Mouse (Mus musculus): Measurements from ENCODE around the gene Hao1.

Hao1 gene

GRCm38 (mm10) chr2:134554221-134554727 lies at the start of gene Hao1:
Gene Hao1 (minus strand): TSS chr2:134554368.
- DNase-seq (ENCODE audit: low read depth in 2 of 2, low spot score in 2 of 2) = no peak

GRCm38 (mm10) chr2:134591081-134591694 lies 37.0 kb upstream of the Hao1 start:
- DNase-seq (ENCODE audit: low read depth in 2 of 2, low spot score in 2 of 2) = no peak

GRCm38 (mm10) chr2:134585243-134585642 lies 31.1 kb upstream of the Hao1 start:
- DNase-seq (ENCODE audit: low read depth in 2 of 2, low spot score in 2 of 2) = no peak

- no peak for DNase-seq (ENCODE audit: low read depth in 2 of 2, low spot score in 2 of 2)
Observed at GRCm38 (mm10) chr2:134559422-134559821, 5.3 kb upstream of the Hao1 start.

- no peak for DNase-seq (ENCODE audit: low read depth in 2 of 2, low spot score in 2 of 2)
Observed at GRCm38 (mm10) chr2:134552358-134552757, 1.8 kb downstream of the Hao1 start.

- peak; percentile 7 to 13 for DNase-seq (ENCODE audit: low read depth in 2 of 2, low spot score in 2 of 2)
Observed at GRCm38 (mm10) chr2:134549770-134550169, 4.4 kb downstream of the Hao1 start.

GRCm38 (mm10) chr2:134545116-134545515 lies 9.1 kb downstream of the Hao1 start:
- DNase-seq (ENCODE audit: low read depth in 2 of 2, low spot score in 2 of 2) = no peak

GRCm38 (mm10) chr2:134544321-134545065 lies 9.7 kb downstream of the Hao1 start:
- DNase-seq (ENCODE audit: low read depth in 2 of 2, low spot score in 2 of 2) = no peak

- DNase-seq (ENCODE audit: low read depth in 2 of 2, low spot score in 2 of 2) = no peak
Observed at GRCm38 (mm10) chr2:134543501-134543900, 10.7 kb downstream of the Hao1 start.

- DNase-seq (ENCODE audit: low read depth in 2 of 2, low spot score in 2 of 2) = no peak
Observed at GRCm38 (mm10) chr2:134541019-134541418, 13.1 kb downstream of the Hao1 start.

GRCm38 (mm10) chr2:134538451-134538850 lies 15.7 kb downstream of the Hao1 start:
- no peak for DNase-seq (ENCODE audit: low read depth in 2 of 2, low spot score in 2 of 2)

GRCm38 (mm10) chr2:134528122-134528810 lies 25.9 kb downstream of the Hao1 start:
- no peak for DNase-seq (ENCODE audit: low read depth in 2 of 2, low spot score in 2 of 2)

GRCm38 (mm10) chr2:134527419-134528114 lies 26.6 kb downstream of the Hao1 start:
- no peak for DNase-seq (ENCODE audit: low read depth in 2 of 2, low spot score in 2 of 2)

GRCm38 (mm10) chr2:134518042-134518441 lies 36.1 kb downstream of the Hao1 start:
- no peak for DNase-seq (ENCODE audit: low read depth in 2 of 2, low spot score in 2 of 2)

GRCm38 (mm10) chr2:134499777-134500176 lies 54.4 kb downstream of the Hao1 start:
- no peak for DNase-seq (ENCODE audit: low read depth in 2 of 2, low spot score in 2 of 2)

GRCm38 (mm10) chr2:134498450-134498849 lies 55.7 kb downstream of the Hao1 start:
- no peak for DNase-seq (ENCODE audit: low read depth in 2 of 2, low spot score in 2 of 2)

- no peak for DNase-seq (ENCODE audit: low read depth in 2 of 2, low spot score in 2 of 2)
Observed at GRCm38 (mm10) chr2:134488671-134489070, 65.5 kb downstream of the Hao1 start.

- no peak for DNase-seq (ENCODE audit: low read depth in 2 of 2, low spot score in 2 of 2)
Observed at GRCm38 (mm10) chr2:134486055-134486834, 67.9 kb downstream of the Hao1 start.

- DNase-seq (ENCODE audit: low read depth in 2 of 2, low spot score in 2 of 2) = no peak
Observed at GRCm38 (mm10) chr2:134482683-134483082, 71.5 kb downstream of the Hao1 start.

GRCm38 (mm10) chr2:134481759-134482158 lies 72.4 kb downstream of the Hao1 start:
- DNase-seq (ENCODE audit: low read depth in 2 of 2, low spot score in 2 of 2) = no peak

GRCm38 (mm10) chr2:134481174-134481573 lies 73.0 kb downstream of the Hao1 start:
- no peak for DNase-seq (ENCODE audit: low read depth in 2 of 2, low spot score in 2 of 2)
